Mouse (Mus musculus): ENCODE results near the gene Fam129a.

Fam129a gene

GRCm38 (mm10) chr1:151584565-151585216 is 13.7 kb downstream of the Fam129a start:
- DNase-seq = no peak

- DNase-seq = no peak
Observed at GRCm38 (mm10) chr1:151585647-151586046, 14.7 kb downstream of the Fam129a start.

GRCm38 (mm10) chr1:151592085-151593017 is 21.4 kb downstream of the Fam129a start:
- DNase-seq = no peak

- DNase-seq = no peak
Observed at GRCm38 (mm10) chr1:151594906-151595305, 23.9 kb downstream of the Fam129a start.

GRCm38 (mm10) chr1:151595600-151596299 is 24.8 kb downstream of the Fam129a start:
- DNase-seq = no peak

- no peak for DNase-seq
Observed at GRCm38 (mm10) chr1:151596562-151596961, 25.6 kb downstream of the Fam129a start.

- peak in 1 of 2 experiments; percentile 16 for DNase-seq
Observed at GRCm38 (mm10) chr1:151597677-151598297, 26.8 kb downstream of the Fam129a start.

- no peak for DNase-seq
Observed at GRCm38 (mm10) chr1:151598876-151599275, 27.9 kb downstream of the Fam129a start.

- DNase-seq = no peak
Observed at GRCm38 (mm10) chr1:151604328-151604727, 33.3 kb downstream of the Fam129a start.

- DNase-seq = peak; percentile 43 to 66
Observed at GRCm38 (mm10) chr1:151607957-151608356, 37.0 kb downstream of the Fam129a start.

- DNase-seq = no peak
Observed at GRCm38 (mm10) chr1:151610621-151611020, 39.6 kb downstream of the Fam129a start.

GRCm38 (mm10) chr1:151614320-151614935 is 43.4 kb downstream of the Fam129a start:
- DNase-seq = no peak

- no peak for DNase-seq
Observed at GRCm38 (mm10) chr1:151615625-151616024, 44.6 kb downstream of the Fam129a start.

- no peak for DNase-seq
Observed at GRCm38 (mm10) chr1:151616555-151617205, 45.7 kb downstream of the Fam129a start.

- no peak for DNase-seq
Observed at GRCm38 (mm10) chr1:151618251-151618650, 47.3 kb downstream of the Fam129a start.

GRCm38 (mm10) chr1:151619281-151619711 is 48.3 kb downstream of the Fam129a start:
- no peak for DNase-seq

- DNase-seq = peak in 1 of 2 experiments; percentile 29
Observed at GRCm38 (mm10) chr1:151620730-151621129, 49.7 kb downstream of the Fam129a start.

GRCm38 (mm10) chr1:151624442-151625226 is 53.6 kb downstream of the Fam129a start:
- peak; percentile 32 to 41 for DNase-seq

GRCm38 (mm10) chr1:151625260-151625659 is 54.3 kb downstream of the Fam129a start:
- no peak for DNase-seq

- no peak for DNase-seq
Observed at GRCm38 (mm10) chr1:151625690-151626089, 54.7 kb downstream of the Fam129a start.

GRCm38 (mm10) chr1:151626631-151627030 is 55.6 kb downstream of the Fam129a start:
- DNase-seq = no peak
